Mouse (Mus musculus): ENCODE measurements around the gene Shisa6. TPM values are rescaled to one million over a fixed set of nuclear protein-coding genes. Genes with fewer than 3 reads are reported as not detected.

Shisa6 gene
- polyA plus RNA-seq (2015; fragmentation: Nextera tagmentation; extraction: Ambion mirVana): not detected in 2 replicates

- peak within 1 kb of the TSS; percentile 43 for H3K4me2 ChIP-seq (ENCODE audit: low read depth, low read length)
- H3K4me1 ChIP-seq (ENCODE audit: control insufficient read depth, low read depth, low read length): no peaks in the 10 kb centered on the region
- H3K27ac ChIP-seq (ENCODE audit: low read length): no peak within 1 kb of the TSS
- WGBS (ENCODE audit: insufficient replicate concordance): 2% methylated on average over 71 of the region's 89 CpGs
- H3K9me3 ChIP-seq (replicated peaks; ENCODE audit: control insufficient read depth, low read length): no peaks in the 10 kb centered on the region
- ATAC-seq (ENCODE audit: low read depth): no peak
- peak within 1 kb of the TSS; percentile 34 for H3K4me3 ChIP-seq (ENCODE audit: low read depth, low read length)
- no peak within 1 kb of the TSS for H3K9ac ChIP-seq (ENCODE audit: low read depth, low read length)
- no peaks in the 10 kb centered on the region for H3K36me3 ChIP-seq (ENCODE audit: control insufficient read depth, insufficient read depth)
- peaks cover 47% of the 10 kb centered on the region for H3K27me3 ChIP-seq (ENCODE audit: control insufficient read depth, insufficient read depth, low read depth, low read length)
These were observed at the start of gene Shisa6 for GRCm38 (mm10) chr11:66525371-66526045. Shisa6 (minus strand) TSS chr11:66525964.

GRCm38 (mm10) chr11:66573888-66574287 lies 48.1 kb upstream of the Shisa6 start:
- Histone ChIP-seq H3K4me3 (ENCODE audit: low read depth, low read length) (no peak overlapping the region), H3K9ac (ENCODE audit: low read depth, low read length) (no peak overlapping the region), H3K4me1 (ENCODE audit: control insufficient read depth, low read depth, low read length) (no peaks in the 10 kb centered on the region), H3K9me3 (replicated peaks; ENCODE audit: control insufficient read depth, low read length) (no peaks in the 10 kb centered on the region), H3K4me2 (ENCODE audit: low read depth, low read length) (no peak overlapping the region), H3K27me3 (ENCODE audit: control insufficient read depth, insufficient read depth, low read depth, low read length) (no peaks in the 10 kb centered on the region), H3K36me3 (ENCODE audit: control insufficient read depth, insufficient read depth) (no peaks in the 10 kb centered on the region), H3K27ac (ENCODE audit: low read length) (no peak overlapping the region)
- 17% methylated on average over 2 of the region's 2 CpGs for WGBS (ENCODE audit: insufficient replicate concordance)
- no peak for ATAC-seq (ENCODE audit: low read depth)

- Histone ChIP-seq H3K27ac (ENCODE audit: low read length) (no peak overlapping the region), H3K4me1 (ENCODE audit: control insufficient read depth, low read depth, low read length) (no peaks in the 10 kb centered on the region), H3K9ac (ENCODE audit: low read depth, low read length) (no peak overlapping the region), H3K36me3 (ENCODE audit: control insufficient read depth, insufficient read depth) (no peaks in the 10 kb centered on the region), H3K27me3 (ENCODE audit: control insufficient read depth, insufficient read depth, low read depth, low read length) (no peaks in the 10 kb centered on the region), H3K4me3 (ENCODE audit: low read depth, low read length) (no peak overlapping the region), H3K4me2 (ENCODE audit: low read depth, low read length) (no peak overlapping the region), H3K9me3 (replicated peaks; ENCODE audit: control insufficient read depth, low read length) (no peaks in the 10 kb centered on the region)
- ATAC-seq (ENCODE audit: low read depth): no peak
- 57% methylated on average over 4 of the region's 4 CpGs for WGBS (ENCODE audit: insufficient replicate concordance)
These were observed 43.3 kb upstream of the Shisa6 start for GRCm38 (mm10) chr11:66569045-66569444.

- WGBS (ENCODE audit: insufficient replicate concordance): 18% methylated on average over 4 of the region's 4 CpGs
- no peak for ATAC-seq (ENCODE audit: low read depth)
- Histone ChIP-seq H3K36me3 (ENCODE audit: control insufficient read depth, insufficient read depth) (no peaks in the 10 kb centered on the region), H3K4me1 (ENCODE audit: control insufficient read depth, low read depth, low read length) (no peaks in the 10 kb centered on the region), H3K4me3 (ENCODE audit: low read depth, low read length) (no peak overlapping the region), H3K27me3 (ENCODE audit: control insufficient read depth, insufficient read depth, low read depth, low read length) (no peaks in the 10 kb centered on the region), H3K27ac (ENCODE audit: low read length) (no peak overlapping the region), H3K9me3 (replicated peaks; ENCODE audit: control insufficient read depth, low read length) (no peaks in the 10 kb centered on the region), H3K9ac (ENCODE audit: low read depth, low read length) (no peak overlapping the region), H3K4me2 (ENCODE audit: low read depth, low read length) (no peak overlapping the region)
These were observed 42.6 kb upstream of the Shisa6 start for GRCm38 (mm10) chr11:66568386-66568791.

GRCm38 (mm10) chr11:66567382-66567781 lies 41.6 kb upstream of the Shisa6 start:
- Histone ChIP-seq H3K36me3 (ENCODE audit: control insufficient read depth, insufficient read depth) (no peaks in the 10 kb centered on the region), H3K27ac (ENCODE audit: low read length) (no peak overlapping the region), H3K9ac (ENCODE audit: low read depth, low read length) (no peak overlapping the region), H3K27me3 (ENCODE audit: control insufficient read depth, insufficient read depth, low read depth, low read length) (no peaks in the 10 kb centered on the region), H3K4me3 (ENCODE audit: low read depth, low read length) (no peak overlapping the region), H3K9me3 (replicated peaks; ENCODE audit: control insufficient read depth, low read length) (no peaks in the 10 kb centered on the region), H3K4me1 (ENCODE audit: control insufficient read depth, low read depth, low read length) (no peaks in the 10 kb centered on the region), H3K4me2 (ENCODE audit: low read depth, low read length) (no peak overlapping the region)
- no peak for ATAC-seq (ENCODE audit: low read depth)
- 1% methylated on average over 10 of the region's 10 CpGs for WGBS (ENCODE audit: insufficient replicate concordance)

GRCm38 (mm10) chr11:66562274-66562673 lies 36.5 kb upstream of the Shisa6 start:
- 50% methylated on average over 7 of the region's 7 CpGs for WGBS (ENCODE audit: insufficient replicate concordance)
- H3K36me3 ChIP-seq (ENCODE audit: control insufficient read depth, insufficient read depth): no peaks in the 10 kb centered on the region

GRCm38 (mm10) chr11:66537820-66538219 lies 12.1 kb upstream of the Shisa6 start:
- H3K27ac ChIP-seq (ENCODE audit: low read length): no peak overlapping the region
- WGBS (ENCODE audit: insufficient replicate concordance): 47% methylated on average over 1 of the region's 1 CpGs
- no peaks in the 10 kb centered on the region for H3K36me3 ChIP-seq (ENCODE audit: control insufficient read depth, insufficient read depth)
- H3K4me1 ChIP-seq (ENCODE audit: control insufficient read depth, low read depth, low read length): no peaks in the 10 kb centered on the region
- H3K4me3 ChIP-seq (ENCODE audit: low read depth, low read length): no peak overlapping the region
- H3K9ac ChIP-seq (ENCODE audit: low read depth, low read length): no peak overlapping the region
- no peak for ATAC-seq (ENCODE audit: low read depth)
- H3K27me3 ChIP-seq (ENCODE audit: control insufficient read depth, insufficient read depth, low read depth, low read length): no peaks in the 10 kb centered on the region
- no peaks in the 10 kb centered on the region for H3K9me3 ChIP-seq (replicated peaks; ENCODE audit: control insufficient read depth, low read length)
- no peak overlapping the region for H3K4me2 ChIP-seq (ENCODE audit: low read depth, low read length)

More at GRCm38 (mm10) chr11:66562274-66562673, 36.5 kb upstream of the Shisa6 start:
- no peak overlapping the region for H3K9ac ChIP-seq (ENCODE audit: low read depth, low read length)
- no peak for ATAC-seq (ENCODE audit: low read depth)
- H3K9me3 ChIP-seq (replicated peaks; ENCODE audit: control insufficient read depth, low read length): no peaks in the 10 kb centered on the region
- H3K4me1 ChIP-seq (ENCODE audit: control insufficient read depth, low read depth, low read length): no peaks in the 10 kb centered on the region
- no peaks in the 10 kb centered on the region for H3K27me3 ChIP-seq (ENCODE audit: control insufficient read depth, insufficient read depth, low read depth, low read length)
- no peak overlapping the region for H3K27ac ChIP-seq (ENCODE audit: low read length)
- no peak overlapping the region for H3K4me2 ChIP-seq (ENCODE audit: low read depth, low read length)
- no peak overlapping the region for H3K4me3 ChIP-seq (ENCODE audit: low read depth, low read length)

- ATAC-seq (ENCODE audit: low read depth): no peak
- Histone ChIP-seq H3K9me3 (replicated peaks; ENCODE audit: control insufficient read depth, low read length) (no peaks in the 10 kb centered on the region), H3K4me2 (ENCODE audit: low read depth, low read length) (no peak overlapping the region), H3K36me3 (ENCODE audit: control insufficient read depth, insufficient read depth) (no peaks in the 10 kb centered on the region), H3K9ac (ENCODE audit: low read depth, low read length) (no peak overlapping the region), H3K4me3 (ENCODE audit: low read depth, low read length) (no peak overlapping the region), H3K27ac (ENCODE audit: low read length) (no peak overlapping the region), H3K27me3 (ENCODE audit: control insufficient read depth, insufficient read depth, low read depth, low read length) (no peaks in the 10 kb centered on the region), H3K4me1 (ENCODE audit: control insufficient read depth, low read depth, low read length) (no peaks in the 10 kb centered on the region)
- WGBS (ENCODE audit: insufficient replicate concordance): 69% methylated on average over 9 of the region's 9 CpGs
These were observed 10.1 kb upstream of the Shisa6 start for GRCm38 (mm10) chr11:66535866-66536265.

GRCm38 (mm10) chr11:66535156-66535555 lies 9.4 kb upstream of the Shisa6 start:
- Histone ChIP-seq H3K9ac (ENCODE audit: low read depth, low read length) (no peak overlapping the region), H3K4me2 (ENCODE audit: low read depth, low read length) (no peak overlapping the region), H3K36me3 (ENCODE audit: control insufficient read depth, insufficient read depth) (no peaks in the 10 kb centered on the region), H3K27me3 (ENCODE audit: control insufficient read depth, insufficient read depth, low read depth, low read length) (no peaks in the 10 kb centered on the region), H3K4me3 (ENCODE audit: low read depth, low read length) (no peak overlapping the region), H3K9me3 (replicated peaks; ENCODE audit: control insufficient read depth, low read length) (no peaks in the 10 kb centered on the region), H3K27ac (ENCODE audit: low read length) (no peak overlapping the region), H3K4me1 (ENCODE audit: control insufficient read depth, low read depth, low read length) (no peaks in the 10 kb centered on the region)
- ATAC-seq (ENCODE audit: low read depth): no peak
- 71% methylated on average over 4 of the region's 4 CpGs for WGBS (ENCODE audit: insufficient replicate concordance)

Measured in liver, embryonic 16.5 days (tissue).